Mouse (Mus musculus): ENCODE data around the gene Txndc2. TPM values are rescaled to one million over a fixed set of nuclear protein-coding genes. Genes with fewer than 3 reads are reported as not detected.

Gene Txndc2
- not detected for total RNA-seq (2021)
- long read RNA-seq, experiment 1 = 0 reads
- long read RNA-seq, experiment 2 = 0 reads

DNA sequence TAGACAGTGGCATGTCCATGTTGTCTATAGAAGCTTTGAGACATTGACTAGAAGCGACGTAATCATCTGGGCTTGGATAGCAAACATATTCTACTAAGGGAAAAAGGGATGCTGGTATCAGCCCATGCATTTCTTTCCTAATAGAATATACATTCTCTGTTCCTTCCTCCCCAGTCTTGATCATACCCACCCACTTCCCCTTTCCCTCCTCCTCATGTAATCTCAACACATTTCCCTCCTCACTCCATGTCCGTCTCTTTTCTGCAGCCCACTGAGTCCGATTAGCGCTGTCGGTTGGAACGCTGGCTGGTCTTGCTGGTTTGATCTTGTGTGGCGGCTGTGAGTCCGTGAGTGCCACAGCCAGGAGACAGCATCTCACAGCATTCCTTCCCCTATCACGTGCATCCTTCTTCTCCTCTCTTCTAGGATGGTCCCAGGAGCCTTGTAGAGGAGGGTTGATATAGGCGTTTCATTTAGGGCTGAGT, at the start of gene Txndc2:
TSS of gene Txndc2 (minus strand) at position 435 of the 485 bp plus-strand sequence.
- intact Hi-C loops (cut with DNase I) = no loop called here
- no peak for DNase-seq

DNA sequence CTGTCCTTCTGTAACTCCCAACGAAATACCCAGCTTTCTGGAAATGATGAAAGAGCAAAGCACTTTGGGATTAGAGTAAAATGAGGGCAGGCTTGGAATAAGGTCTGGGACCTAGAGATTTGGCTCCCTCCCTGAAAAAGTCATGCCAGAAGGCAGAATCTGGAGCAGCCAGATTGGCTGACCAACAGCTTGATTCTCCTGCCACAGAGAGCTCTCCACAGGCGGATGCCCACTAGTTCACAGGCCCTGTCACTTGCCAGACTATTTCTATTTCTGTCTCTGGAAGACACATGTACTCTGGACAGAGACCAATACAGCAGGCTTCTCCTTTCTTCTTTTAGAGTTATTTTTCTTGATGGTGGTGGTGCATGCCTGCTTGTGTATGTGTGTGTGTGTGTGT, 41.8 kb upstream of the Txndc2 start:
- intact Hi-C loops (cut with DNase I) = no loop called here
- DNase-seq = peak in 1 of 2 experiments; percentile 37

DNA sequence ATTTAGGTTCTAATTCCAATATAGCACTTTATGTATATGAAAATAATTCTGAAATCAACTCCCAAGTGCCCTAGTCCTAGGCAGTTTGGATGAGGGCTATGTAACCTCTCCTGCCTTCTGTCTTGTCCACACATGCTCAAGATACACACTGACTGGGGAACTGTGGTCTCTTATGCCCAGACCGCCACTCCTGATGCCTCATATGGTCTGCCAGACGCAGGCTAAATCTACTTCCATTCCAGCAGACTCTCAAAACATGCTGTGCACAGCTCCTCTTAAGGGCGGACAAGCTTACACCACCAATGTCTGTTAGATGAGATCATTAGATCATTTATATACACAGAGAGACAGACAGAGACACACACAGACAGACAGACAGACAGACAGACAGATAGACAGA, 41.3 kb upstream of the Txndc2 start:
- intact Hi-C loops (cut with DNase I) = no loop called here
- no peak for DNase-seq

DNA sequence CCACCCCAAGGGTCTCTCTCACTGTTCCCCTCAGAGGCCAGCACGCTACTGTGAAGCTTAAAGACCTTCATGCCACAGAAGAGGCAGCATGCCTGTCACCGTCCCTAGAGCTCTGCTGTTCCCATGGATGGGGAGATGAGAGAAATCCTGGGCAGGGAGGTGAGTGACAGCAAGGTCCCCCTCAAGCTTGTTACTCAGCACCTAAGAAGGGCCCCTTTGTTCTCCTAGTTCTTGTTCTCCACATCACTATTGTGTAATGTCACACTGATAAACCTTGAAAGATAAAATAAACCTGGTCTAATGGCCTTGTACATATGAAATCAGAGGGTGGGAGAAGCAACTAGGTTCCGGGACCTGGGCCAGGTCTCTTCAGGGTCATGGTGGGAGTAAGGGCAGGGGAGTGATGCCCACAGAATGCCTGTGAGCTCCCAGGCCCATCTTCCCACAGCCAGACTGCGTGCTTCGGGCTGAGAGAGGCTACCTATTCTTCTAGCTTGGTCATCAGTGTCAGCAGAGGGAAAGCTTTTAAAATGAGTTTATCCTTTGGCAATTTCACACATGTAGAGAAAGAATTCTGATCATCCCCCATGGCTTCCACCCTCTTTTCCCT, 40.2 kb upstream of the Txndc2 start:
- DNase-seq = no peak
- intact Hi-C loops (cut with DNase I) = no loop called here

DNA sequence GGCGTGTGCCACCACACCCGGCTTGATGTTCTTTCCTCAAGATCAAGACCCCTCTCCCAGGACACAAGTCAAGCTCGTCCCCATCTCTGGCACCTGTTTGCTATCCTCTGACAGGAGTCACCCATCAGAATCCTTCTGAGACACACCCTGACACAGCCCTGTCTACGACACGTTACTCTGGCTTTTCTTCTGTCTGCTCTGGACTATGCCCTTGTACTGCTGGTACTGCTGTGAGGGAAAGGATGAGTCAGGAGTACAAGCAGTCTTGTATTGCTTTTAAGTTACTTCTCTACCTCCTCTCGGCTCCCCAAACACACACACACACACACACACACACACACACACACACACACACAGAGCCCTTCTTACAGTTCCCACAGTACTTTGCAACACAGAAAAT, 39.5 kb upstream of the Txndc2 start:
- no peak for DNase-seq
- intact Hi-C loops (cut with DNase I) = no loop called here

DNA sequence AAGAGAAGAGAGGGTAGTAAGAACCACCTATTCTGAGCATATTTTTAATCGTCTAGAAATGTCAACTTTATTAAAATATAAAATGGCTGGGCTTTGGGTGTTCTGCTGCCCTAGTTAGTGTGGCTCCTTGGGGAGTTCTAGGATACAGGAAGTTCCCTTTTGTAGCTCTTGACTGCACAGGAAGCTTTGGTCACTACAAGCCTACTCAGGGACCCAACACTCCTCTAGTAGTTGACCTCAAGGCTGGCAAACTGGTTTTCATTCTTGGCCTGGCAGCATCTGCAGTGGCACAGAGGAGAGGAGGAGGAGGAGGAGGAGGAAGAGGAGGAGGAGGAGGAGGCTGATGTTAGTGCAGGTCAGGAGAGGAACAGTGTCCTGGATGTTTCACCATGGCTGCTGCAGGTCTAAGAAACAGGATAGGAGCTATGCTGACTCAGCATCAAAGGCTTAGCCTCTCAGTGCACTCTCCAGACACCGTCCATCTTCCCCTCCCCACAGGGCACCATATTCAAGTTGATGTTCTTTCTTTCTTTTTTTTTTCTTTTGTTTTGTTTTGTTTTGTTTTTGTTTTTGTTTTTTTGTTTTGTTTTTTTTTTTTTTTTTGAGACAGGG, 38.9 kb upstream of the Txndc2 start:
- intact Hi-C loops (cut with DNase I) = no loop called here
- no peak for DNase-seq

DNA sequence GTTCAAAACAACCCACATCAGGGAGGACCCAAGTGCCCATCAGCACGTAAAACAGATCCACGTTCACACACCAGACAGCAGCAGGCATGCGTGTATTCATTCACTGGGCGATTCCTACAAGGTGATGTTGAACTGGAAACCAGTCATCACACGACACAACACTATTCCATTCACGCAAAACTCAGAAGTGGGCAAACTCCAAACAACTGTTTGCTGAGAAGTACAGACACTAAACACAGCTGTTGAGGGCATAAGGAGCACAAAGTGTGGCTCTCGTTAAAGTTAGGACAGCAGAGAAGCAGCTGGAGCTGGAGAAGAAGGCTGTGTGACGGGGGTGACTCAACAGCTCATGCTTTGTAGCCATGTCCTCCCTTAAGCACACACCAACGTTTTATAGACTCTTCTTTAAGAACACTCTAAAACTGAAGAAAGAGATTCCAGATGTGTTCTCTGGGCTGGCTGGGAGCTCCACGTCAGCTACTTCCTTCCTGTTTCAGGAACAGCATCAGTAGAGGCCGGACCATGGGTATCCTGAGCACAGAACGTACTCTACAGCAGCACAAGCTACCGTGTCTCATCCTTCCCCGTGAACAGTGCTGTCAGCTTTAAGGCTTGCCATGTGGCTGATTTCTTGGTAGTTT, 38.0 kb upstream of the Txndc2 start:
- no peak for DNase-seq
- intact Hi-C loops (cut with DNase I) = no loop called here

DNA sequence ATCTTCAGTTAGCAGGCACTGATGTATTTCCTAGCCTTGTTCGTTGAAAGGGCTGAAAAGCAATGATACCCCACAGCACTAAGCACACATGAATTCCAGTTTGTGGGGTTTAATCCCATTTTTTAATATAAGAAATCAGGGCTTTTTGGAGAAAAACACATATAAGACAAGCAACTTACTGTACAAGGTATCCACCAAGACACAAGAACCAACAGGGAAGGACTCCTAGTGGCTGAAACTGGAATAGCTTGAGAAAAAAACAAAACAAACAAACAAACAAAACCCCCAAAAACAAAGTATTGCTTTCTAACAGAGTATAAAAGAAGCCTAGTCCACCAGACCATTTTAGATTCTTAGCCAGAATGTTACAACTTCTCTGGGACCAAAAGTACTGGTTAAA, 35.8 kb upstream of the Txndc2 start:
- intact Hi-C loops (cut with DNase I) = no loop called here
- DNase-seq = no peak

DNA sequence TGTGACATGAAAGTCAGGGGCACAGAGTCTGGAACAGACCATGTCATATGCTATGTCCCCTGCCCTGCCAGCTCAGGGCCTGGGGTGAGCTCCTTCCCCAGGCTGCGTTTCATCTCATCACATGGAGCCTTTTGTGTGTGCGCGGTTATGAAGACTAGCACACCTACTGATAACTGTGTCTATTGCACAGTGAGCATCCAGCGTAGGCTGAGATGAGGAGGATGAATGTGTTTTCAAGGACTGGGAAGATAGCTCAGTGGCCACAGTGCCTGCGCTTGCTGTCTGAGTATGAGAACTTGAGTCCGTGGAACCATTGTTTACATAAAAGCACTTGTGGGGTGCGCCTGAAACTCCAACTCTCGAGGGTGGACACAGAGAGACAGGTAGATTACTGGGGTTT, 34.6 kb upstream of the Txndc2 start:
- DNase-seq = no peak
- intact Hi-C loops (cut with DNase I) = no loop called here

DNA sequence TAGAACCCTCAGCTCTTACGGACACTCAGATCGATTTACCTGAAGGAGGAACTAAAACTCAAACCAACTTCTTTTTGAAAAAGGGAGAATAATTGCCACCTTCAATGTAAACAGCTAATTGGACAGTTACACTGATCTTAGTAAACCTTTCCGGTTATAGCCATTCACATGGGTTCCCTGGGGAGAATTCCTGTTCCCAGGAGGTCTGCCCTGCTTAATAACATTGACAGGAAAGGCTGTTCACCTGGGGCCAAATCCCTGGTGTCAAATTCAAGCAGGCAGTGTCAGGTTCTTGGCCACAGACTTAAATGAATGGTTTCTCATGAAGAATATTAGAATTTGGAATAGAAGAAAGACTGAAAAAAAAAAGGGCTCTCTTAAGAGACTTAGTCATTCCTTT, 34.0 kb upstream of the Txndc2 start:
- intact Hi-C loops (cut with DNase I) = no loop called here
- DNase-seq = no peak

DNA sequence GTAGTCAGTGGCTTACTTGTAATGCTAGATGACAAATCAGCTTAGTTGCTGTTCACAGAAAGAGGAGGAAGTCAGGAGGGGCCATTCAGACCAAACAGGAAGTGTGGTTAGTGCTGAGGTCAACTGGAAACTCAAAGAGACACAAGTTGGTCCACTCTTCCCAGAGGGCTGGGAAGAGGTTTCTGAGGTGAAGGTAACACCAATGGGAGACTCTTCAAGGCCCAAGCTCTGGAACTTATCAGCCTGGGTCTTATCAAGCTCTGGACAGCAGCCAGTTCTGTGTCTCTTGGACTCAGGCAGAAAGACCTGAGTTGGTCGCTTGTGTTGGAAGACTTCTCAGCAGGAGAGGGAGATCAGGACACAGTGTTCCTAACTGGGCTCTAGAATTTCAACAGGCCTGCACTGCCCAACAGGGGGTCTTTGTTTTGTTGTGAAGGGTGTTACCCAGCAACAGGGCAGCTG, 32.8 kb upstream of the Txndc2 start:
- no peak for DNase-seq
- intact Hi-C loops (cut with DNase I) = loop anchor here (5.0 kb wide), 1 partner anchor 57 kb away; no protein-coding TSS in a partner anchor

DNA sequence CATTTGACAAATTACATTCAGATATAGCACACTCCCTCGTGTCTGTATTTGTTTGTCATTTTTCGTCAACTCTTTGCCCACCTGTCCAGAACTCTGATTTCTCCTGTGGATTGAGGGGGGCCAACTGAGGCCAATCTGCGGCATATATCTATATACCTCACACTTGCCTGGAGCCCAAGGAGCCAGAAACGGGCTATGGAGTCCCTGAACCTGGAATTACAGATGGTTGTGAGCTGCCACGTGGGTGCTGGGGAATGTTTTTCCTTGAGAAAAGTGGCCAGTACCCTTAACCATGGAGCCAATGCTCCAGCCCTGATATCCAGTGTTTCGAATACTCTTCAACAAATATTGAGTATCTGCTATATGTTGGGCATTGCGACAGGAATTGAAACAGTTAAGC, 31.0 kb upstream of the Txndc2 start:
- intact Hi-C loops (cut with DNase I) = loop anchor here (5.0 kb wide), 1 partner anchor 56 kb away; no protein-coding TSS in a partner anchor
- no peak for DNase-seq

DNA sequence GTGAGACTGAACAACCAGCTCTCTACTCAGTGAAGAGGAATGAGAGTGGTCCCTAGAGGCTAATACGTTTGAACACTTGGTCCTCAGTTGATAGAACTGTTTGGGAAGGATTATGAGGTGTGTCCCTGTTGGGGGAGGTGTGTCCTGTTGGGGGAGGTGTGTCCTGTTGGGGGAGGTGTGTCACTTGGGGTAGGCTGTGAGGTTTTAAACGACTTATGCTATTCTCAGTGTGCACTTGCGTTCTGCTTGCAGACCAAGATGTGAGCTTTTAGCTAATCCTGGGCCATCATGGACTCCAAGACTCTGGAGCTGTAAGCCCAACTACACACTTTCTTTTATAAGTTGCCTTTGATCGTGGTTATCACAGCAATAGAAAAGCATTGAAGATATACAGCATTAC, 27.1 kb upstream of the Txndc2 start:
- DNase-seq = no peak
- intact Hi-C loops (cut with DNase I) = no loop called here

DNA sequence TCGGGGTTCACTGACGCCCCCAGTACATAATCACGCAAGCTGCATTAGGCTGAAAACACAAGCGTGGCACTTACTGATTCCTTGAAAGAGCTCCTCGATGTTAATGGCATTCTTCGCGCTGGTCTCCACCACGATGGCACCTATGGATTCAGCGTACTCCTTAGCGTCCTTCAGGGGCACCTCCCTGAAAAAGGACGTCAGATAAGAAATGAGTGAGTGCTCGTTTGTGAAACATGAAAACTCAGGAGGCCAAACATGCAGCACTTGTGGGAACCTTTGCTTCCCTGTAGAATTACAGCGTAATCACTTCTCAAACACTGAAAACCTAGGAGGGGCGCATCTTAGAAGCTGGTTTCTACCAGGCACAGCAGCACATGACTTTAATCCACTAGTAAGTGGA, 25.8 kb upstream of the Txndc2 start:
- intact Hi-C loops (cut with DNase I) = no loop called here
- DNase-seq = peak in 1 of 2 experiments; percentile 4

DNA sequence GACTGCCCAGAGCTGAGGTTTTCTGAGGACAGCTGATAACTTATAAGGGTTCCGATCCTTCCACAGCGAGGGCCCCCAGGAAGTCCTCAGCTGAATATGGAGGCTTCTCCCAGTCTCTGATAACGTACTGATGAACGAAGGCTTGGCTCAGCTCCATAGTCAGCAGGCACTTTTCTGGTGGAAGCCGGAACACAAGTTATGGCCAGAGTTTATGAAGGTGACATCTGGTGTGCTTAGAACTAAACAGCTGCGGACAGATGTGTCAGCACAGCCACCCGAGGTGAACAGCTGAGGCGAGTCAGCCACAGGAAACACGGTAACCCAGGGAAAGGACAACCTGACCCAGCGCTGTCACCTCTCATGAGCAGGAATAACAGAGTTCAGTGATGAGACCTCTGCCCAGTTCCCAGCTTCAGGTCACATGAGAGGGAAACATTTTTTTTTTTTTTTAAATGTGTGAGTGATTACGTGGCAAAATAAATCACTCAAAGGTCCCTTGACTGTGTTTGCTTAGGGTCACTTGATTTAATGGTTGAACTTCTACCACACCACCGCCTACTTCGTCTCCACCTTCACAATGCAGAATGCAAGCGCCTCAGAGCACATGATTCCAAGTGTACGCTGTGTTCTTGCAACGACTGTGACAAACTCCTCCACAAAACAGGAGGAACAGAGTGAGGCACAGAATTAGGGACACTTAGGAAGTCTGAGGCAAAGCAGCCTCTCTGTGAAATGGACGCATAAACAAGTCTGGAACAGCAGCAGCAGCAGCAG, 24.6 kb upstream of the Txndc2 start:
- DNase-seq = peak in 1 of 2 experiments; percentile 10
- intact Hi-C loops (cut with DNase I) = no loop called here

DNA sequence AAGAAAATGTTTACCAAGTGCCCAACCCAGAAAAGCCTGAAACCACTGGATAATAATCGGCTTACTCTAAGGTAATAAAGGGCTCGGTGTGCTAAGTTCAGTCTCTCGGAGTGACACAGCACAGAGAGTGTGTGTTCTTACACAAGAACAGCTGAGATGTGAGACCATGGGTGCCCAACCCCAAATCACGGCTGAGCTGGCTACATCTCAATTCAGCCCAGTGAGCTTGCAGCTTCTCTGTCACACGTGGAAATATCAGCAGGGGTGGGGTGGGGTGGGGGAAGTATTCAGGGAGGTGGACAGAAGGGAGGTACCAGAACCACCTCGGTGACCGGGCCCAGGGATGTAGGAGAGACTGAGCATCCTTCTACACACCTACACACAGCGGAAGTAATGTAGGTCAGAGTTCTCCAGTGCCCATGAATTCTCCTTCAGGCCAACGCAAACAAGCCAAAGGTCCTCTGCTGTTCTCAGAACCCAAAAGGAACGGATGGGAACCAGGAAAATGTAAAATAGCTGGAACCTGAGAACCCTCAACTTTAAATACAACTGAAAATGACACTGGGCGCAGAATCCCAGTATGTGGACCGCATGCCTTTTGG, 23.9 kb upstream of the Txndc2 start:
- peak in 1 of 2 experiments; percentile 8 for DNase-seq
- intact Hi-C loops (cut with DNase I) = no loop called here

DNA sequence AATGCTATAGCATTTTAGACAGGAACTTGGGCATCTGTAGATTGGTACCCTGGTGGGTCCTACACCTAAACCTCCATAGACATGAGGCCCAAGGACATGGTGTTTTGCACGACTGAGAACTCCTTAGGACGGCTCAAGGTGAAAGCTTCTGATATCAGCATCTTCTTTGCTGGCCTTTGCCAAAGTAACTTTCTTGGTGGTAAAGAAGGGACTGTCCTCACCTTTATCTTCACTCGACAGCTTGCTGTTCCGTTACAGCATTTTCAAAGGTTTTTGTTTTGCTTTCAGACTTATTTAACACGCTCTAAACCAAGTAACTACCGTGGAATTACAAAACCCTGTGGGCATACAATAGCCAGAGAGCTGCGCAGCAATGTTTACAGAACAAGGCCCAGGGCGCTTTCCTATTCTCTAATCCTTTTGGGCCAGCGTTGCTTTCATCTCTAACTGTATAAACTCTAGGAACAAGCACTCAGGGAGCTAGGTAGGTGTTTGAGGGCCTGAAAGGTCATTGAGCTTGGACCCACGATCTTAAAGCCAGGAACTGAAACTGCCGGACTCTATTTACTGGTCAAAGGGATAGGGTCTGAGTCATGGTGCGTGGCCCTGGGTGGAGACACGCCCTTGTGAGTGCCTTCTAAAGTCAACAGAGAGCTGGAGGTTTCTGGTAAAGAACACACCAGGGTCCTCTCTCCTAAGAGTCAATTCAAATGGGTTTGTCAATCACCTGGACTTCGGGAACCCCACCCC, 21.5 kb upstream of the Txndc2 start:
- no peak for DNase-seq
- intact Hi-C loops (cut with DNase I) = no loop called here

DNA sequence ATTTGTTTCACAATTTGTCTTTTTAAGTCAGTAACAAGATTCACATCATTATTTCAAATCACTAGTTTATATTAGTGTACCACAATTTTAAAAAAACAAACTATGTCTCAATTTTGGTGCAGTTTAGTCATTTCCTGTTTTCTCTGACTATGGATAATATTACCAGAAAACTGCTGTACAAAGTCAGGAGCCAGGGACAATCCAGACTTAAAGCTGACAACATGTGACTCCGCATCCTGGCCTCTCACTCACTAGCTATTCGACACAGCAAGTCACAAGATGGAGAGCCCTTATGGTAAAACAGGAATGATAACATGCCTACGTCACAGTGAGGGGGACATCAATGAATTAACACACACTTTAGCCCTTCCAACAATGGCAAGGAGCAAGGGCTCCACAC, 20.7 kb upstream of the Txndc2 start:
- DNase-seq = peak in 1 of 2 experiments; percentile 3
- intact Hi-C loops (cut with DNase I) = no loop called here

DNA sequence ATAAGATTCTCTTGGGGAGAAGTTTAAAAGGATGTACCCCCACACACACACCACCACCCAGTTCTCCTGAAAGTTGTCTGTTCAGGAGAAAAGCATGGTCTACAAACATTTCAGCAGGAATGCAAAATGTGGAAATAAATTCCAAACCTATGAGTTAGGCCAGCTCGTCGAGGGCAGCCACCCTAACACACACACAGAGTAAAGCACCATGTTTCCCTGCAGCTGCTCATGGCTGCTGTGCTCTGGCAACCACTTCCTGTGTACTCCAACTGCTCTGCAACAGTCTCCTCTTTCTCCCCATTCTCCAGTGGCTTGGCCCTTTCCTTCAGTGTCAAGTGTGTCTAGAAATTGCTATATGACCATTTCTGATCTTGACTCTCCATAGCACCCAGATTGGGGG, 16.4 kb upstream of the Txndc2 start:
- intact Hi-C loops (cut with DNase I) = no loop called here
- DNase-seq = no peak

DNA sequence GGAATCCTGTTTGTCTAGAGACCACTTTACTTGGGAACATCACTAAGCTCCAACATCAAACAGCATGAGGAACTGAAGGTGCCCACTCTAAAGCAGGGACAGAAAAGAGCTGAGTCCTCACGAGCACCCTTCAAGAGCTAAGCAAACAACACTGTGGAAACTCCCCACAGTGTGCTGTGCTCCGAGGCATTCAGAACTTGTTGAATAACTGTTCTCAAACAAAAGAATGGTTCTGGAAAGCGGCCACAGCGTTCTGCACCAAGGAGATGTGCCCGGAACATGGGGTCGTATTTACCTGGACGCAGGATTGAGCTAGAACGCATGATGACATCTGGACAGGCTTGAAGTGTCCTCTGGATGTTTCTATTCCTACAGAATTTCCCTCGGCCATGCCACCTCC, 16.0 kb upstream of the Txndc2 start:
- intact Hi-C loops (cut with DNase I) = no loop called here
- DNase-seq = no peak

All from gastrocnemius, postnatal 36 days (tissue).